Mouse (Mus musculus) heart, postnatal 0 days (tissue): Measurements from ENCODE around the gene Zbtb39. TPM values are rescaled to one million over a fixed set of nuclear protein-coding genes. Genes with fewer than 3 reads are reported as not detected.

ENCODE experiments used
- ATAC-seq: fragments of 200-750 bp; cut with Nextera tagmentation; 2 replicates; pipeline ENCODE4 v1.8.0; 2017; ENCODE audit warnings: low read depth, moderate number of reproducible peaks, moderate library complexity; ENCODE audit not compliant: insufficient read depth
- DNase-seq: peaks from one replicate; pipeline ENCODE4 v3.0.0-alpha.2; 2016; ENCODE audit warnings: low spot score
- H3K27ac ChIP-seq: fragments of 300-500 bp; sonication (generic); 2 replicates; pipeline ENCODE4 v1.5.1; 2014; ENCODE audit warnings: low read depth, mild to moderate bottlenecking
- H3K27me3 ChIP-seq: fragments of 300-500 bp; sonication (generic); 2 replicates; pipeline ENCODE4 v1.6.1; 2014; ENCODE audit warnings: low read length, mixed read lengths; ENCODE audit not compliant: control insufficient read depth, insufficient read depth
- H3K36me3 ChIP-seq: fragments of 300-500 bp; sonication (generic); replicated peaks from 2 replicates; pipeline ENCODE4 v1.6.1; 2014; ENCODE audit warnings: low read length, mixed read lengths; ENCODE audit not compliant: control insufficient read depth, insufficient read depth
- H3K4me1 ChIP-seq: fragments of 300-500 bp; sonication (generic); 2 replicates; pipeline ENCODE4 v1.6.1; 2014; ENCODE audit warnings: antibody characterized with exemption; ENCODE audit not compliant: control insufficient read depth, insufficient read depth
- H3K4me2 ChIP-seq: fragments of 300-500 bp; sonication (generic); 2 replicates; pipeline ENCODE4 v1.6.1; 2014; ENCODE audit warnings: low read depth, mild to moderate bottlenecking, low read length, moderate library complexity
- H3K4me3 ChIP-seq: fragments of 300-500 bp; sonication (generic); 2 replicates; pipeline ENCODE4 v1.5.1; 2014; ENCODE audit warnings: low read depth, low read length
- H3K9ac ChIP-seq: fragments of 300-500 bp; sonication (generic); replicated peaks from 2 replicates; pipeline ENCODE4 v1.6.1; 2014; ENCODE audit warnings: low read depth, low read length, mixed read lengths
- H3K9me3 ChIP-seq: fragments of 300-500 bp; sonication (generic); replicated peaks from 2 replicates; pipeline ENCODE4 v1.6.1; 2016; ENCODE audit warnings: low read length; ENCODE audit not compliant: control insufficient read depth
- CTCF ChIP-seq: IDR thresholded peaks from 2 replicates; pipeline ENCODE4 v1.5.1; 2016; ENCODE audit warnings: antibody characterized with exemption, control low read depth, low read depth
- EP300 ChIP-seq: IDR thresholded peaks from 2 replicates; pipeline ENCODE4 v1.6.1; 2016; ENCODE audit warnings: antibody characterized with exemption, low read depth
- WGBS: fragments of 180-500 bp; shearing (Covaris S2); extraction: QIAGEN DNeasy Blood & Tissue Kit; methylation state at CpG from one replicate; pipeline ENCODE4 v1.1.7; 2014; 5-methylcytosine and 5-hydroxymethylcytosine counted together
- polyA plus RNA-seq: library from polyadenylated mRNA; unstranded; fragments of >200 nt; fragmentation: Nextera tagmentation; extraction: Ambion mirVana; gene quantifications from 2 replicates; pipeline ENCODE4 v1.2.1, GENCODE M21; 2015
- total RNA-seq: library from RNA; depleted of rRNA; stranded (reverse); fragments of >200 nt; gene quantifications from 2 replicates; pipeline ENCODE4 v1.2.3, GENCODE M21; 2014; ENCODE audit warnings: low replicate concordance

The Zbtb39 gene
- total and polyA plus RNA-seq, 2 experiments from 2014 or later = 0.94 to 5.8 TPM

- Histone ChIP-seq H3K27me3 (no peaks in the 10 kb centered on the region), H3K9ac (no peak overlapping the region), H3K4me3 (no peak overlapping the region), H3K9me3 (no peaks in the 10 kb centered on the region), H3K4me1 (peaks cover 2% of the 10 kb centered on the region), H3K27ac (no peak overlapping the region), H3K4me2 (no peak overlapping the region), H3K36me3 (no peaks in the 10 kb centered on the region)
- ATAC-seq = no peak
- no peak for TF ChIP-seq CTCF
- TF ChIP-seq EP300 = no peak
- DNase-seq = no peak
- WGBS = 61% methylated on average over 6 of the region's 6 CpGs
These were observed 26.6 kb upstream of the Zbtb39 start for GRCm38 (mm10) chr10:127712736-127713135.

- DNase-seq (no peak), ATAC-seq (no peak)
- no peak overlapping the region for H3K4me3 ChIP-seq
- TF ChIP-seq CTCF (no peak), EP300 (no peak)
- H3K36me3 ChIP-seq = no peaks in the 10 kb centered on the region
- H3K9me3 ChIP-seq = no peaks in the 10 kb centered on the region
- H3K27me3 ChIP-seq = peaks cover 32% of the 10 kb centered on the region
- 13% methylated on average over 20 of the region's 20 CpGs for WGBS
- peak overlapping the region; percentile 25 for H3K4me2 ChIP-seq
- H3K9ac ChIP-seq = no peak overlapping the region
- no peak overlapping the region; the same call in 1 of the 2 replicates for H3K27ac ChIP-seq
- no peaks in the 10 kb centered on the region for H3K4me1 ChIP-seq
These were observed 17.5 kb upstream of the Zbtb39 start for GRCm38 (mm10) chr10:127721671-127722418.

- ATAC-seq = no peak
- no peak for TF ChIP-seq EP300
- no peak for TF ChIP-seq CTCF
- Histone ChIP-seq H3K4me2 (no peak within 1 kb of the TSS), H3K4me1 (no peaks in the 10 kb centered on the region), H3K27me3 (peaks cover 39% of the 10 kb centered on the region), H3K4me3 (no peak within 1 kb of the TSS), H3K9ac (no peak within 1 kb of the TSS), H3K9me3 (no peaks in the 10 kb centered on the region), H3K27ac (no peak within 1 kb of the TSS), H3K36me3 (no peaks in the 10 kb centered on the region)
- 75% methylated on average over 3 of the region's 3 CpGs for WGBS
- DNase-seq = no peak
These were observed 15.2 kb upstream of the Zbtb39 start, which contains the start of gene Tac2 for GRCm38 (mm10) chr10:127724178-127724577. Gene Tac2, plus strand, starts transcription at chr10:127724478.

- TF ChIP-seq EP300 (no peak), CTCF (no peak)
- H3K4me1 ChIP-seq = no peaks in the 10 kb centered on the region
- H3K27ac ChIP-seq = no peak overlapping the region
- H3K9me3 ChIP-seq = no peaks in the 10 kb centered on the region
- H3K27me3 ChIP-seq = peaks cover 39% of the 10 kb centered on the region
- no peak overlapping the region for H3K4me3 ChIP-seq
- 52% methylated on average over 4 of the region's 4 CpGs for WGBS
- no peak overlapping the region for H3K9ac ChIP-seq
- ATAC-seq (no peak), DNase-seq (no peak)
- H3K36me3 ChIP-seq = no peaks in the 10 kb centered on the region
- no peak overlapping the region for H3K4me2 ChIP-seq
These were observed 14.2 kb upstream of the Zbtb39 start for GRCm38 (mm10) chr10:127725136-127725535.

GRCm38 (mm10) chr10:127728437-127728836 is 10.9 kb upstream of the Zbtb39 start:
- ATAC-seq = no peak
- DNase-seq = no peak
- Histone ChIP-seq H3K36me3 (no peaks in the 10 kb centered on the region), H3K4me1 (no peaks in the 10 kb centered on the region), H3K9me3 (no peaks in the 10 kb centered on the region), H3K9ac (no peak overlapping the region), H3K27ac (no peak overlapping the region), H3K4me2 (no peak overlapping the region), H3K4me3 (no peak overlapping the region), H3K27me3 (0 out of 2 replicates have a peak, but pooled peaks cover 13% of the 10 kb centered on the region)
- no peak for TF ChIP-seq CTCF
- no peak for TF ChIP-seq EP300
- 76% methylated on average over 8 of the region's 8 CpGs for WGBS
